Mouse (Mus musculus): ENCODE measurements around the gene Spam1. TPM values are rescaled to one million over a fixed set of nuclear protein-coding genes. Genes with fewer than 3 reads are reported as not detected.

Gene Spam1
- not detected in 2 replicates for polyA plus RNA-seq (2014; fragmentation: Nextera tagmentation; extraction: Ambion mirVana)

DNA sequence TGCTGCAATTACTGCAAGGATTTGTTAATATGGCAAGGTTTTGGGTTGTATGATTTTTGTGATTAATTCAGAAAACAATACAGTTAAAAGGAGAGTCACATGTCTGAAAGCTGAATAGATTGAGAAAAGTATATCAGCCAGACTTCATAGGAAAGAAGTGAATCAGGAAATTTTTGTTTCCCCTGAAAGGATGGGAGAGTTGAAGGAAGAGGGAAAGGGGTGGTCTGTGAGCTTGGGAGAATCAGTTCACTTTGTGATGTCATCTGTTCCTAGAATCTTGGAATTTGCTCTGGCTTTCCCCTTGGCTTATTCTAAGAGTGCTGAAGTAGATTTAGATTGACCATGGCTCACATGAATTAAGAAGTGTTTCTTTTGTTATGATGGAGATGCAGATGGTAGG, at the start of gene Spam1:
Gene Spam1, plus strand, starts transcription at position 301 of the 400 bp plus-strand sequence.
- no peaks in the 10 kb centered on the region for H3K27me3 ChIP-seq (ENCODE audit: control insufficient read depth, insufficient read depth, low read length)
- no peak within 1 kb of the TSS for H3K9ac ChIP-seq (ENCODE audit: low read length)
- H3K4me3 ChIP-seq (ENCODE audit: low read depth, low read length) = no peak within 1 kb of the TSS
- H3K4me1 ChIP-seq (ENCODE audit: control insufficient read depth, insufficient read depth, low read length) = no peaks in the 10 kb centered on the region
- H3K36me3 ChIP-seq (ENCODE audit: control insufficient read depth, insufficient read depth, low read length) = no peaks in the 10 kb centered on the region
- no peak for DNase-seq (ENCODE audit: low spot score, missing footprints)
- no peak within 1 kb of the TSS for H3K4me2 ChIP-seq
- H3K27ac ChIP-seq (ENCODE audit: low read depth, low read length) = no peak within 1 kb of the TSS
- H3K9me3 ChIP-seq (ENCODE audit: control insufficient read depth, low read length) = no peaks in the 10 kb centered on the region
- no peak for ATAC-seq (ENCODE audit: low FRiP score)

- WGBS = 86% methylated on average over 4 of the region's 4 CpGs
- Histone ChIP-seq H3K9ac (ENCODE audit: low read length) (no peak within 1 kb of the TSS), H3K4me1 (ENCODE audit: control insufficient read depth, insufficient read depth, low read length) (no peaks in the 10 kb centered on the region), H3K27ac (ENCODE audit: low read depth, low read length) (no peak within 1 kb of the TSS), H3K4me2 (no peak within 1 kb of the TSS), H3K36me3 (ENCODE audit: control insufficient read depth, insufficient read depth, low read length) (no peaks in the 10 kb centered on the region), H3K9me3 (ENCODE audit: control insufficient read depth, low read length) (no peaks in the 10 kb centered on the region), H3K4me3 (ENCODE audit: low read depth, low read length) (no peak within 1 kb of the TSS), H3K27me3 (ENCODE audit: control insufficient read depth, insufficient read depth, low read length) (no peaks in the 10 kb centered on the region)
- ATAC-seq (ENCODE audit: low FRiP score) = no peak
- no peak for DNase-seq (ENCODE audit: low spot score, missing footprints)
Observed at GRCm38 (mm10) chr6:24748029-24748428, 43.0 kb upstream of the Spam1 start, which contains the start of gene Hyal4. Hyal4 (plus strand) TSS chr6:24748329.

DNA sequence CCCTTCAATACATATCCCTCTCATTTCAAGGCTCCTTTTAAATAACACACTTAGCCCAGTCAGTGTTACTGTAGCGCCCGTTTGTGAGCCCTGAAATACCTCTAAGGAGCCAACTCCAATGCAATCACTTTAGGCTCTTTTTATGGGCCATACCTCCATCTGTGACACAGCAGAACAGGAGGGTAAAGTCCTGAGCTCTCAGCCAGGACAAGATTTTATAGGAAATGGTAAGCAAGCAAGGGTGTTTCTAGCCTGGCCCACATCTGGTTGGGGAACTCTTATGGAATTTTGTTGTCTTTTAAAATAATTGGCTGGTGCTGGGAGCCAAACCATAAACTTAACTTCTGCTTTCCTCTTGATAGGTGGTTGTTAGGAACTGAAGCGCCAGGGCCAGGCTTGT, 31.7 kb upstream of the Spam1 start:
- Histone ChIP-seq H3K9ac (ENCODE audit: low read length) (no peak overlapping the region), H3K36me3 (ENCODE audit: control insufficient read depth, insufficient read depth, low read length) (no peaks in the 10 kb centered on the region), H3K27me3 (ENCODE audit: control insufficient read depth, insufficient read depth, low read length) (no peaks in the 10 kb centered on the region), H3K4me2 (no peak overlapping the region), H3K4me3 (ENCODE audit: low read depth, low read length) (no peak overlapping the region), H3K9me3 (ENCODE audit: control insufficient read depth, low read length) (peaks cover 2% of the 10 kb centered on the region; the same call in 1 of the 2 replicates), H3K27ac (ENCODE audit: low read depth, low read length) (no peak overlapping the region), H3K4me1 (ENCODE audit: control insufficient read depth, insufficient read depth, low read length) (no peaks in the 10 kb centered on the region)
- ATAC-seq (ENCODE audit: low FRiP score) (no peak), DNase-seq (ENCODE audit: low spot score, missing footprints) (no peak)
- 89% methylated on average over 3 of the region's 3 CpGs for WGBS

- WGBS = 92% methylated on average over 2 of the region's 2 CpGs
- ATAC-seq (ENCODE audit: low FRiP score) = no peak
Observed at GRCm38 (mm10) chr6:24766261-24766660, 24.7 kb upstream of the Spam1 start.

DNA sequence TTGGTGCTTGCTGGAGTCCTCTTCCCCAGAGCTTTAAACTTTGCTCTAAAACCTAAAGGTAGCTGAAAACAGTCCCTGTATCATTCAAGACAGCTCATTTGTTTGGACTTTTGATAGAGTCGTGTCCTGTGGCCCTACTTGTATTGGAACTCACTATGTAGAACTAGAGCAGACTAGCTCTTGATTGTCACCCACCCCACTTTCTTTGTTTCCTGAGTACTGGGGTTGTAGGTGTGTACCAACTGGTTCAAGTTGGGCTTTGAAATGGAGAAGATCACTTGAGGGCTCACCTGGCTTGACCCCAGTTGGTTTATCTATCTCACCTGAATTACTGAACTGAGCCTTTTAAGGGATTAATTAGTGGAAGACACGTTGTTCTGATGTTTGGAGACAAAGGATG, 11.8 kb upstream of the Spam1 start:
- 73% methylated on average over 2 of the region's 2 CpGs for WGBS

More at GRCm38 (mm10) chr6:24766261-24766660, 24.7 kb upstream of the Spam1 start:
- H3K36me3 ChIP-seq (ENCODE audit: control insufficient read depth, insufficient read depth, low read length) = no peaks in the 10 kb centered on the region
- no peak overlapping the region for H3K4me3 ChIP-seq (ENCODE audit: low read depth, low read length)
- H3K4me1 ChIP-seq (ENCODE audit: control insufficient read depth, insufficient read depth, low read length) = no peaks in the 10 kb centered on the region
- DNase-seq (ENCODE audit: low spot score, missing footprints) = no peak
- H3K27ac ChIP-seq (ENCODE audit: low read depth, low read length) = no peak overlapping the region
- no peaks in the 10 kb centered on the region for H3K9me3 ChIP-seq (ENCODE audit: control insufficient read depth, low read length)
- H3K4me2 ChIP-seq = no peak overlapping the region
- H3K27me3 ChIP-seq (ENCODE audit: control insufficient read depth, insufficient read depth, low read length) = no peaks in the 10 kb centered on the region
- H3K9ac ChIP-seq (ENCODE audit: low read length) = no peak overlapping the region

GRCm38 (mm10) chr6:24822070-24822469, 31.1 kb downstream of the Spam1 start:
- H3K4me3 ChIP-seq (ENCODE audit: low read depth, low read length) = no peak overlapping the region
- DNase-seq (ENCODE audit: low spot score, missing footprints) = no peak
- WGBS = 58% methylated on average over 2 of the region's 2 CpGs

More for the DNA sequence above, 11.8 kb upstream of the Spam1 start:
- Histone ChIP-seq H3K27me3 (ENCODE audit: control insufficient read depth, insufficient read depth, low read length) (no peaks in the 10 kb centered on the region), H3K4me3 (ENCODE audit: low read depth, low read length) (no peak overlapping the region), H3K4me1 (ENCODE audit: control insufficient read depth, insufficient read depth, low read length) (no peaks in the 10 kb centered on the region), H3K9me3 (ENCODE audit: control insufficient read depth, low read length) (no peaks in the 10 kb centered on the region), H3K4me2 (no peak overlapping the region), H3K27ac (ENCODE audit: low read depth, low read length) (no peak overlapping the region), H3K9ac (ENCODE audit: low read length) (no peak overlapping the region), H3K36me3 (ENCODE audit: control insufficient read depth, insufficient read depth, low read length) (no peaks in the 10 kb centered on the region)
- DNase-seq (ENCODE audit: low spot score, missing footprints) (no peak), ATAC-seq (ENCODE audit: low FRiP score) (no peak)

More at GRCm38 (mm10) chr6:24822070-24822469, 31.1 kb downstream of the Spam1 start:
- Histone ChIP-seq H3K4me1 (ENCODE audit: control insufficient read depth, insufficient read depth, low read length) (no peaks in the 10 kb centered on the region), H3K36me3 (ENCODE audit: control insufficient read depth, insufficient read depth, low read length) (no peaks in the 10 kb centered on the region), H3K4me2 (no peak overlapping the region), H3K27me3 (ENCODE audit: control insufficient read depth, insufficient read depth, low read length) (no peaks in the 10 kb centered on the region), H3K27ac (ENCODE audit: low read depth, low read length) (no peak overlapping the region), H3K9me3 (ENCODE audit: control insufficient read depth, low read length) (no peaks in the 10 kb centered on the region), H3K9ac (ENCODE audit: low read length) (no peak overlapping the region)
- no peak for ATAC-seq (ENCODE audit: low FRiP score)

Other genes starting within 250 kb of the Spam1 start
- gene Lmod2, start 193.4 kb upstream of the Spam1 start, polyA plus RNA-seq (2014; fragmentation: Nextera tagmentation; extraction: Ambion mirVana) = not detected in 2 replicates
- 47.0 and 50.7 TPM in 2 replicates for gene Wasl, start 126.2 kb upstream of the Spam1 start, polyA plus RNA-seq (2014; fragmentation: Nextera tagmentation; extraction: Ambion mirVana)
- not detected in 2 replicates for gene Hyal6, start 57.9 kb upstream of the Spam1 start, polyA plus RNA-seq (2014; fragmentation: Nextera tagmentation; extraction: Ambion mirVana)
- gene Hyal4, start 42.9 kb upstream of the Spam1 start, polyA plus RNA-seq (2014; fragmentation: Nextera tagmentation; extraction: Ambion mirVana) = not detected in 2 replicates
- gene Hyal5, start 66.8 kb downstream of the Spam1 start, polyA plus RNA-seq (2014; fragmentation: Nextera tagmentation; extraction: Ambion mirVana) = not detected in 2 replicates
- gene Tmem229a, start 165.1 kb downstream of the Spam1 start, polyA plus RNA-seq (2014; fragmentation: Nextera tagmentation; extraction: Ambion mirVana) = 1.5 and 1.7 TPM in 2 replicates